Mouse (Mus musculus) small intestine, adult 2 months (tissue): ENCODE measurements around the gene Mcts1. TPM values are rescaled to one million over a fixed set of nuclear protein-coding genes. Genes with fewer than 3 reads are reported as not detected.

Experiments used
- H3K27ac ChIP-seq: fragments of 200-500 bp; 2 replicates; pipeline ENCODE4 v1.5.1; 2012; ENCODE audit warnings: low read depth, low read length, control low read depth, inconsistent platforms; ENCODE audit not compliant: insufficient read depth
- H3K27me3 ChIP-seq: fragments of 200-500 bp; 2 replicates; pipeline ENCODE4 v1.6.1; 2012; ENCODE audit warnings: mild to moderate bottlenecking, moderate library complexity, low read length, inconsistent platforms; ENCODE audit not compliant: control insufficient read depth, insufficient read depth
- H3K36me3 ChIP-seq: fragments of 200-500 bp; 2 replicates; pipeline ENCODE4 v1.6.1; 2012; ENCODE audit warnings: mild to moderate bottlenecking, low read length, control low read depth, inconsistent platforms; ENCODE audit not compliant: control insufficient read depth, insufficient read depth
- H3K4me1 ChIP-seq: fragments of 200-500 bp; 2 replicates; pipeline ENCODE4 v1.6.1; 2012; ENCODE audit warnings: low read length, inconsistent platforms, mixed read lengths; ENCODE audit not compliant: control insufficient read depth, insufficient read depth, insufficient read length
- H3K4me3 ChIP-seq: fragments of 200-500 bp; 2 replicates; pipeline ENCODE4 v1.5.1; 2012; ENCODE audit warnings: low read depth, mild to moderate bottlenecking, control low read depth, inconsistent platforms, low read length, moderate library complexity
- CTCF ChIP-seq: fragments of 200-500 bp; IDR thresholded peaks from 2 replicates; pipeline ENCODE4 v1.5.1; 2012; ENCODE audit warnings: low read depth, mild to moderate bottlenecking, control low read depth, inconsistent platforms, low read length, moderate library complexity, mixed read lengths; ENCODE audit not compliant: insufficient replicate concordance, insufficient read length; ENCODE audit errors: extremely low read depth
- POLR2A ChIP-seq: fragments of 200-500 bp; IDR thresholded peaks from 2 replicates; pipeline ENCODE4 v1.6.1; 2012; ENCODE audit warnings: low read depth, mild to moderate bottlenecking, control low read depth, inconsistent platforms, low read length, moderate library complexity
- WGBS: fragments of 180-500 bp; shearing (Covaris S2); methylation state at CpG from one replicate; pipeline ENCODE4 v1.1.7; 2018; 5-methylcytosine and 5-hydroxymethylcytosine counted together
- polyA plus RNA-seq: library from polyadenylated mRNA; depleted of rRNA; stranded (reverse); fragments of >200 nt; gene quantifications from 2 replicates; pipeline ENCODE4 v1.2.3, GENCODE M21; 2012; rRNA removed

Mcts1 gene
- 1.1 and 2.0 TPM in 2 replicates for polyA plus RNA-seq

DNA sequence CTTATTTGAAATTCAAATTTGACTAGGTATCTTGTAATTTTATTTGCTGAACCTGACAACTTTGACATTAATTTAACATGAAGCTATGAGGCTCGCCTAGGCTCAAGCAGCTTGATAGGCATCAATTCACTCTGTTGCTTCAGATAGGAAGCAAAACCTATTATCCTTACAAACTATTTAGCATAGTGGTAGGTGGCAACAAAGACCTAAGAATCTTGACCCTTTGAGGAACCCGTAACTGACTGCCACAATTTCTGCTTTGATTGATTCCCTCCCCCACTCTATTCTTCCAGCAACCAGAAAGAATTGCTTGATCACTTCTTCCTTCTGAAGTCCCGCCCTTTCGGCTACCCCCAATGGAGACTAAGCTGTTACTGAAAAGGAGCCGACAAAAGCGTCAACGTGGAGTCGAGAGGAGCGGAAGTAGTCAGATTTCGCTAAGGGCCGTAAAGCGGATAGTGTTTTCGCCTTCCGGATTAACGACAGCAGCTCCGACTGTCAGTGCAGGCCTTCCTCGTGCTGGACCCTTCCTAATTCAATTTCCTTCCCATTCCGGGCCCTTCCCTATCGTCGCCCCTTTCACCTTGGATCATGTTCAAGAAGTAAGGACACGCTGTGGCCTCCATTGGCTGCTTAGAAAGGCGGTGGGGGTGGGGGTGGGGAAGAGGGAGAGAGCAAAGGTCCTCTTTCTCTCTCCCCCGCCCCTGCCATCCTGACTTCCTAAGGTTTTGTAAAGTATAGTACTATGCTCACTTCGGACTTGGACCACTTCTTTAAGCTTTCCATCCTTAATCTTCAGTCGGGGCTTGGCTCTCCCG is at the start of gene Mcts1:
Gene Mcts1, plus strand, starts transcription at position 402 of the 818 bp plus-strand sequence.
- 19% methylated on average over 26 of the region's 26 CpGs for WGBS
- Histone ChIP-seq H3K27ac (peak within 1 kb of the TSS; percentile 90), H3K4me1 (no peaks in the 10 kb centered on the region), H3K27me3 (no peaks in the 10 kb centered on the region), H3K36me3 (0 out of 2 replicates have a peak, but pooled peaks cover 2% of the 10 kb centered on the region), H3K4me3 (peak within 1 kb of the TSS; percentile 86)
- no peak for TF ChIP-seq CTCF
- peak; percentile 28; the same call in 1 of the 2 replicates for TF ChIP-seq POLR2A

- H3K27ac ChIP-seq, result no peak overlapping the region
- peaks cover 6% of the 10 kb centered on the region; the same call in 1 of the 2 replicates for H3K36me3 ChIP-seq
- H3K27me3 ChIP-seq, result no peaks in the 10 kb centered on the region
- H3K4me3 ChIP-seq, result no peak overlapping the region
- H3K4me1 ChIP-seq, result no peaks in the 10 kb centered on the region
- TF ChIP-seq POLR2A (no peak), CTCF (no peak)
Observed at GRCm38 (mm10) chrX:38553255-38553654, 47.1 kb upstream of the Mcts1 start.

DNA sequence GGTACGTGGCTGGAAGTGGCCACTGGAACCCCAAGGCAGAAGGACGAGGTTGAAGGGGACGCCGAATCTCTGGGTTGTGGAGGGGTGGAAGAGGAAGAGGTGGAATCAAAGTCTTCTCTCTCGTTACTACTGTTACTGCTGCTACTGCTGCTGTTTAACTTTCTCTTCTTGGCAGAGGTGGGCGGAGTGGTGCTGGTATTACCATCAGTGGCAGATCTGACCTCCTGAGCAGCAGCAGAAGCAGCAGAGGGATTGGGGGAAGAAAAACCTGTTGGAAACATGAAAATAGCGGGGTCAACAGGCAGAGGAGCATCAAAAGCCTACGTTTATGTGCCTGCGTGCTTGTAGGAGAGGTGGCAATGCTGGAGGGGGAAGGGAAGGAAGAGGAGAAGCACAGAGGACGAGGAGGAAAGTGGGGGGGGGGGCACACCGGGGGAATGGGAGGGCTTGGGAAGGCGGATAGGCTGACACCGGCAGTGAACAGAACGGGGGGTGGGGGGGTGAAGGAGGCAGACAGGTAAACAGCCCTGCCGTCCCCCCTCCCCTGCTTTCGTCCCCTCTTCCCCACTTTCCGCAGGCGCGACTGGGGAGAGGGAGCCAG is 36.3 kb upstream of the Mcts1 start:
- Histone ChIP-seq H3K27me3 (no peaks in the 10 kb centered on the region), H3K4me3 (peak overlapping the region; percentile 94), H3K4me1 (no peaks in the 10 kb centered on the region), H3K27ac (peak overlapping the region; percentile 82), H3K36me3 (peaks cover 4% of the 10 kb centered on the region; the same call in 1 of the 2 replicates)
- TF ChIP-seq CTCF, result no peak
- TF ChIP-seq POLR2A, result no peak
- 5% methylated on average over 19 of the region's 19 CpGs for WGBS

DNA sequence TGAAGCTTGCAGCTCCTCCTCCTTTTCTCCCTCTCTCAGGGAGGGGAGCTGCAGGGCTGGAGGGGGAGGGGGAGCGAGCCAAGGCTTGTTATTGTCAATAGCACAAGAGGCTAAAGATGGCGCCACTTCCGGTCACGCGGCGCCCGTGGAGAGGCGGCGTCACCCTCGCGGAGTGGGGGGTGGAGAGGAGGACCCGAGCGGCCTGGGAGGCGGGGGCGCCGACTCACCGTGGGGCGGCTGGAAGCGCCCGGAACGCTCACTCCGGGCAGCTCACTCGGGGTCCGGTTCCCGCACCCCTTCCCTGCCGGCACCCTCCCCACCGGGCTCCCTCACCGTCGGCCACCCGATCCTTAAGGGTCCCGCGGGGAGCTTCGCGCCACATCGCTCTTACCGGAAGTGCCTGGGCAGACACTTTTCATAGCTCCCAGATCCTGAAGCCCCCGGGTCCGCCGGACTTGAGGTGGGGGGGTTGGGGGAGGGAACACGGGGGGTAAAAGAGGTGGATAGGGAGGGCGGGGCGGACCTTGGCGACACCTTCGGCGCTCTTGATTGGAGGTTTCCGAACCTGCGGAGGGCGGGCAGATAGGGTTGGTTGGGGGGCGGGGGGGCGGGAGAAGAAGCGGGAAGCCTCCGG is 35.7 kb upstream of the Mcts1 start:
- H3K36me3 ChIP-seq, result 0 out of 2 replicates have a peak, but pooled peaks cover 2% of the 10 kb centered on the region
- peak overlapping the region; percentile 94 for H3K4me3 ChIP-seq
- 10% methylated on average over 49 of the region's 52 CpGs for WGBS
- TF ChIP-seq CTCF (no peak), POLR2A (0 out of 2 replicates have a peak, but pooled peaks have one; percentile 28)
- peak overlapping the region; percentile 89 for H3K27ac ChIP-seq
- H3K4me1 ChIP-seq, result no peaks in the 10 kb centered on the region
- H3K27me3 ChIP-seq, result no peaks in the 10 kb centered on the region

DNA sequence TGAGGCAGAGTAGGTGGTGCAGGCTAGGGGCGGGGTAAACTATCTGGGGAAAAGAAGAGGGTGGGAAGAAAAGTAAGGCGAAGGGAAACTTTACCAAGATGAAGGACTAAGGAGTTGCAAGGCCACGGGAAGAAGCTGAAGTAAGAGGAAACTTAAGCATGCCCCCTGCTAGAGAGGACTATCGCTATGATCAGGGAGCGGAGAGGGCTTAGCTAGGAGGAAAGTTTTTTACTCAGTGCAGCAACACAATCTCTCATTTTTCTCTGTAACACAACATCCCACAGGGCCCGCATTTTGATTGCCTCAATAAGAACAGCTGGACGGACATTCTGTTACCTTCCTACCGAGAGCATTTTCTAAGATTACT is 35.2 kb upstream of the Mcts1 start:
- no peak for TF ChIP-seq POLR2A
- no peak for TF ChIP-seq CTCF
- Histone ChIP-seq H3K27ac (peak overlapping the region; percentile 73), H3K4me3 (peak overlapping the region; percentile 44; the same call in 1 of the 2 replicates), H3K4me1 (no peaks in the 10 kb centered on the region), H3K36me3 (0 out of 2 replicates have a peak, but pooled peaks cover 2% of the 10 kb centered on the region), H3K27me3 (no peaks in the 10 kb centered on the region)
- 13% methylated on average over 8 of the region's 8 CpGs for WGBS

- H3K27me3 ChIP-seq, result no peaks in the 10 kb centered on the region
- no peaks in the 10 kb centered on the region for H3K36me3 ChIP-seq
- TF ChIP-seq CTCF (no peak), POLR2A (no peak)
- WGBS, result 69% methylated on average over 6 of the region's 6 CpGs
- no peaks in the 10 kb centered on the region for H3K4me1 ChIP-seq
- no peak overlapping the region for H3K4me3 ChIP-seq
- no peak overlapping the region for H3K27ac ChIP-seq
Observed at GRCm38 (mm10) chrX:38566521-38567205, 33.7 kb upstream of the Mcts1 start.
